Mouse (Mus musculus) stomach, postnatal 0 days (tissue): ENCODE results near the gene Castor1. TPM values are rescaled to one million over a fixed set of nuclear protein-coding genes. Genes with fewer than 3 reads are reported as not detected.

Experiments used
- ATAC-seq: fragments of 200-750 bp; cut with Nextera tagmentation; 2 replicates; pipeline ENCODE4 v1.8.0; 2017; ENCODE audit not compliant: low FRiP score, low TSS enrichment
- DNase-seq: peaks from one replicate; pipeline ENCODE4 v3.0.0-alpha.2; 2016; ENCODE audit warnings: low spot score
- H3K27ac ChIP-seq: fragments of 300-500 bp; sonication (generic); replicated peaks from 2 replicates; pipeline ENCODE4 v1.5.1; 2014; ENCODE audit warnings: mild to moderate bottlenecking, control low read depth
- H3K27me3 ChIP-seq: fragments of 300-500 bp; sonication (generic); 2 replicates; pipeline ENCODE4 v1.6.1; 2014; ENCODE audit warnings: low read length; ENCODE audit not compliant: control insufficient read depth, insufficient read depth
- H3K36me3 ChIP-seq: fragments of 300-500 bp; sonication (generic); 2 replicates; pipeline ENCODE4 v1.6.1; 2014; ENCODE audit warnings: low read length, mixed read lengths; ENCODE audit not compliant: control insufficient read depth, insufficient read depth
- H3K4me1 ChIP-seq: fragments of 300-500 bp; sonication (generic); replicated peaks from 2 replicates; pipeline ENCODE4 v1.6.1; 2014; ENCODE audit warnings: antibody characterized with exemption; ENCODE audit not compliant: control insufficient read depth, insufficient read depth
- H3K4me2 ChIP-seq: fragments of 300-500 bp; sonication (generic); replicated peaks from 2 replicates; pipeline ENCODE4 v1.6.1; 2014; ENCODE audit warnings: low read depth, mild to moderate bottlenecking, control low read depth, moderate library complexity
- H3K4me3 ChIP-seq: fragments of 300-500 bp; sonication (generic); 2 replicates; pipeline ENCODE4 v1.5.1; 2014; ENCODE audit warnings: low read depth, low read length, control low read depth
- H3K9ac ChIP-seq: fragments of 300-500 bp; sonication (generic); 2 replicates; pipeline ENCODE4 v1.6.1; 2014; ENCODE audit warnings: mild to moderate bottlenecking, low read length, control low read depth, mixed read lengths
- H3K9me3 ChIP-seq: fragments of 300-500 bp; sonication (generic); 2 replicates; pipeline ENCODE4 v1.6.1; 2016; ENCODE audit warnings: low read length; ENCODE audit not compliant: control insufficient read depth
- CTCF ChIP-seq: IDR thresholded peaks from 2 replicates; pipeline ENCODE4 v1.5.1; 2016; ENCODE audit warnings: antibody characterized with exemption, low read depth, mild to moderate bottlenecking, moderate library complexity
- EP300 ChIP-seq: optimal IDR thresholded peaks from 2 replicates; pipeline ENCODE3; 2016; ENCODE audit warnings: antibody characterized with exemption
- WGBS: fragments of 180-500 bp; shearing (Covaris S2); extraction: QIAGEN DNeasy Blood & Tissue Kit; methylation state at CpG from one replicate; pipeline ENCODE4 v1.1.7; 2014; 5-methylcytosine and 5-hydroxymethylcytosine counted together
- polyA plus RNA-seq: library from polyadenylated mRNA; unstranded; fragments of >200 nt; fragmentation: Nextera tagmentation; extraction: Ambion mirVana; gene quantifications from 2 replicates; pipeline ENCODE4 v1.2.1, GENCODE M21; 2015

The Castor1 gene
- polyA plus RNA-seq, 1 experiment from 2014 or later = 9.6 TPM

DNA sequence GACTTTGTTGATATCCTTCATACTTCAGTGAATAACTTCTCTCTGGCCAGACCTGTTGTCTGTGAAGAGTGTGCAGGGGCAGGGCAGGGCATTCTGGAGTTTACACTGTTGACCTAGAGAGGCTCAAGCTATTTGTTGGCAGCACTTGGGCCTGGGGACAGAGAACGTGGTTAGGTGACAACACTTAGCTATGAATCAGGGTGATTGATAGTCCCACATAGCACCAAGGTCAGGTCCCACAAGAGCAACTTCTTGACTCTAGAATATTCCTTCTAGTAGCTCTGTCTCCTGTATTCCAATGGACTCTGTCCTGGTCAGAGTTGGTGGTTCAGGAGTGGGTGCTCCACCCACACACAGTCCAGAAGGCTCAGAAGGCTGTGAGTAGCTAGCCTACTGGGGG, 7.2 kb upstream of the Castor1 start:
- Histone ChIP-seq H3K4me3 (no peak overlapping the region), H3K9me3 (no peaks in the 10 kb centered on the region), H3K4me1 (no peaks in the 10 kb centered on the region), H3K4me2 (no peak overlapping the region), H3K27me3 (no peaks in the 10 kb centered on the region), H3K36me3 (peaks cover 43% of the 10 kb centered on the region), H3K27ac (no peak overlapping the region), H3K9ac (no peak overlapping the region)
- no peak for ATAC-seq
- TF ChIP-seq EP300 (no peak), CTCF (no peak)
- WGBS = 38% methylated on average over 1 of the region's 1 CpGs
- no peak for DNase-seq

DNA sequence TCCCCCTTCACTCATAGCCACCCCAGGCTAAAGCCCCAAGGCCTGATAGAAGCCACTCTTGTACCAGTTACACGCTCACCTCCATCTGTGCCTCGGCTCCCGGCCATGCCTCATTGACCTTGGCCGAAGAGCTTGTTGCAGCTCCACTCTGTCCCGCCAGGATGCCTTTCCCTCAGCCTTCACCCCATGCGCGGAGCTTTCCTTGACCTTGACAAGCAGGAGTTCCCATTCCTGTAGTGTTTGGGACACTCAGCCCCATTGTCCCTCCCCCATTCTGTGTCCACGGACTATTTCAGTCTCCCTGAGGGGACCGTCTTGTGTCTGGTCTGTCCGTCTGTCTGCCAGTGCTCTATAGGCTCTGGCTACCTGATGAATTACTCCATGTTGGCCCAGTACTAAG, 4.9 kb upstream of the Castor1 start:
- Histone ChIP-seq H3K9ac (no peak overlapping the region), H3K27ac (0 out of 2 replicates have a peak overlapping the region, but pooled peaks have one; percentile 13), H3K4me3 (no peak overlapping the region), H3K4me1 (no peaks in the 10 kb centered on the region), H3K36me3 (peaks cover 33% of the 10 kb centered on the region), H3K9me3 (no peaks in the 10 kb centered on the region), H3K4me2 (no peak overlapping the region), H3K27me3 (no peaks in the 10 kb centered on the region)
- no peak for DNase-seq
- no peak for TF ChIP-seq EP300
- no peak for TF ChIP-seq CTCF
- WGBS = 92% methylated on average over 10 of the region's 10 CpGs
- ATAC-seq = no peak

DNA sequence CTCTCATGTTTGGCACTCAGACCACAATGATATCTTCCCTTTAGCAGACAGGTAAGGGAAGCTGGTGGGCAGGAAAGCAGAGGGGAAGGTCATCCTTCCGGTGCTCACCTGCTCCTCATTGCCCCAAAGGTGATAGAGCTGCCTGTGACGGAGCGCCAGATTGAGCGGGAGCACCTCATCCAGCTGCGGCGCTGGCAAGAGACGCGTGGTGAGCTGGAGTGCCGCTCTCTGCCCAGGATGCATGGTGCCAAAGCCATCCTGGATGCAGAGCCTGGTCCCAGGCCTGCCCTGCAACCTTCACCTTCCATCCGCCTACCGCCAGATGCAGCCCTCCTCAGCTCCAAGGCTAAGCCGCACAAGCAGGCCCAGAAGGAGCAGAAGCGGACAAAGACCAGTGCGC, 3.5 kb upstream of the Castor1 start:
- H3K36me3 ChIP-seq = peaks cover 31% of the 10 kb centered on the region
- DNase-seq = no peak
- WGBS = 93% methylated on average over 14 of the region's 14 CpGs
- ATAC-seq = no peak
- TF ChIP-seq CTCF = no peak
- no peak for TF ChIP-seq EP300
- no peaks in the 10 kb centered on the region for H3K27me3 ChIP-seq
- no peak overlapping the region for H3K9ac ChIP-seq
- no peaks in the 10 kb centered on the region for H3K4me1 ChIP-seq
- H3K4me3 ChIP-seq = no peak overlapping the region
- H3K27ac ChIP-seq = no peak overlapping the region
- no peak overlapping the region for H3K4me2 ChIP-seq
- no peaks in the 10 kb centered on the region for H3K9me3 ChIP-seq

DNA sequence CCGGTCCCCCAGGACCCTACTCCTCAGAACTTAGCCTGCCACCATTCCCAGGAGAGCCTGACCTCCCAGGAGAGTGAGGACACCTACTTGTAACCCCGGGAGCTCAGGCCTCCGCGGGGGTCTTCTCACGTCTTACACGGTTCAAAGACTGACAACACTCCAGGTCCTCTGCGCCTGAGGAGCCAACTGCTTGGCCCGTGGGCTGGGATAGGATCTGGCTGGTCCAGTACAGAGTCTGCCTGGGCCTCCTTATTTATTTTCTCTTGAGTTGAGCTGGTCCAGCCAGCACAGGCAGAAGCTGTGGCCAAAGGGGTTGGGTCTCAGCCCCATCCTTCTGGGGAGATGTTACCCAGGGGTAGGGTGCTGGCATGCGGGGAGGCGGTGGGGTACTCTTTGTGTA, 3.0 kb upstream of the Castor1 start:
- H3K9me3 ChIP-seq = no peaks in the 10 kb centered on the region
- H3K4me2 ChIP-seq = no peak overlapping the region
- 79% methylated on average over 10 of the region's 10 CpGs for WGBS
- no peak for ATAC-seq
- DNase-seq = no peak
- no peaks in the 10 kb centered on the region for H3K27me3 ChIP-seq
- TF ChIP-seq CTCF (no peak), EP300 (no peak)
- H3K4me1 ChIP-seq = no peaks in the 10 kb centered on the region
- H3K9ac ChIP-seq = no peak overlapping the region
- H3K4me3 ChIP-seq = no peak overlapping the region
- no peak overlapping the region for H3K27ac ChIP-seq
- peaks cover 26% of the 10 kb centered on the region for H3K36me3 ChIP-seq

DNA sequence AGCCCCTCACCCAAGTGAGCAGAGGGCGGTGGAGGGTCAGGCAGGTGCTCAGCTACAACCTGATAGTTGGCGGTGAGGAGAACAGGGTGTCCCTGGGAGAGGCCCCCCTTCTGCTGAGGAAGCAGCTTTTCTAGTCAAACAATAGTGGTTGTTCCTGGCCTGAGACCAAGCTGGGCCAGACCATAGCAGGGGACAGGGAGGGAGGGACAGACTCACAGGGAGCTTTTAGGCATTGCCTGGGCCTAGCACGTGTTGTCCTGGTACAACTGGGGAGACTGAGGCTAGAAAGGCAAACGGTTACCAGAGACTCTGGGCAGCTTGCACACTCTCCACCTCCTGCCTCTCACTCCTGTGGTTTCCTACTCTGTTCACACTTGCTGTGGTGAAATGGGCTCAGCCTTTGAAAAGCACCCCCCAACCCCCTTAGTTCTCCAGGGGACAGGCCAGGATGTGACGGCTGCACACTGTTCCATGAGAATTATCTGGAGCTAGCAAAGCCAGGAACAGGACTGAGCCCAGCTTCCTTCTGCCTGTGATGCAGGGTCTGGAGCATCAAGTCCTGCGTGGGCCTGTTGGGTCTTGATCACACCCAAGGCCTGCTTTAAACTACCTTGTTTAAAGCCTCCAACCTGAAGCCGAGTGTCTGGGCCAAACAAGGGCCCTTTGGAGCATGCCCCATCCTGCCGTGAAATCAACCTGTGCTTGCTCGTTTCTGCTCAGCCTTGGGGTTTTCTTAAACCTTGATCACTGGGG, 1.6 kb upstream of the Castor1 start:
- DNase-seq = peak; percentile 65
- Histone ChIP-seq H3K27me3 (no peaks in the 10 kb centered on the region), H3K4me2 (no peak overlapping the region), H3K4me3 (no peak overlapping the region), H3K36me3 (peaks cover 25% of the 10 kb centered on the region), H3K27ac (peak overlapping the region; percentile 81), H3K4me1 (no peaks in the 10 kb centered on the region), H3K9me3 (no peaks in the 10 kb centered on the region), H3K9ac (no peak overlapping the region; the same call in 1 of the 2 replicates)
- TF ChIP-seq EP300 = no peak
- no peak for TF ChIP-seq CTCF
- 67% methylated on average over 9 of the region's 9 CpGs for WGBS
- ATAC-seq = peak; percentile 22; the same call in 1 of the 2 replicates

DNA sequence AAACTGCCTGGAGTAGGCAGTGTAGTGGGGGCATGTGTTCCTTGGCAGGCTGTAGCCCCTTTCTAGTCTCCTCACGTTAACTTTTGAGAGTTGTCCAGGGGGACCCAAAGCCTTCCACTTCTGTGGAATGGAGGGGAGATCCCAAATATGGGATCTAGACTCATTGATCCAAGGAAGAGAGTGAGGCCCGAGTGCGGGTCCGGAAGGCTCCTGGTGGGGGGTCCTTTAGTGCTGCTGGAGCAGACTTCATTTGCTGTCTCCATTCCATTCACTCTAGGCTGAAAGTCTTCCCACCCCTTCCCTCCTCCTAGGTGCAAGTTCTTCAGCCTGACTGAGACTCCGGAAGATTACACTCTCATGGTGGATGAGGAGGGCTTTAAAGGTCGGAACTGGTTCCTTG, 612 bp downstream of the Castor1 start:
- no peak for ATAC-seq
- Histone ChIP-seq H3K4me3 (peak overlapping the region; percentile 59), H3K27me3 (no peaks in the 10 kb centered on the region), H3K4me1 (no peaks in the 10 kb centered on the region), H3K27ac (peak overlapping the region; percentile 45), H3K9ac (peak overlapping the region; percentile 58), H3K4me2 (peak overlapping the region; percentile 95), H3K9me3 (no peaks in the 10 kb centered on the region), H3K36me3 (peaks cover 18% of the 10 kb centered on the region)
- DNase-seq = no peak
- TF ChIP-seq CTCF (no peak), EP300 (no peak)
- 16% methylated on average over 6 of the region's 6 CpGs for WGBS
